Mouse (Mus musculus) lung, postnatal 25 days (tissue): ENCODE results near the gene Nek9.

Experiments
- DNase-seq: peaks from one replicate; pipeline ENCODE4 v3.0.0; 2022; ENCODE audit warnings: low spot score

Gene Nek9

DNA sequence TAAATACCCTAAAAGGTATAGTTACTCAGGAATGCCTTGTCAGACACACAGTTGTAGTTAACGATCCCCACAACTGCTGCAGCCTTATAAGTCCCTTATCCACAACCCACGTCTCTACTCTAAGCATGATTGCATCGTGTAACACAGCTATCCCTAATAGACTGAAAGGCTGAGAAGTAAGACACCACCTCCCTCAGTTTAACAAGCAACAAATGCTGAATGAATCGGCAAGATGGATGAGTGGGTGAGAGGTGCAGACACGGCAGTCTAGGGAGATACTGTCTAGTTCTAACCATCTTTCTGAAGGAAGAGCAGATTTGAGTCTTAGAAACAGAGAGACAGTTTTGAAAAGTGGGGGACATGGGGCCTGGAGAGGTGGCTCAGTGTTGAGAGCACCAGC is 76.0 kb downstream of the Nek9 start:
- no peak for DNase-seq

DNA sequence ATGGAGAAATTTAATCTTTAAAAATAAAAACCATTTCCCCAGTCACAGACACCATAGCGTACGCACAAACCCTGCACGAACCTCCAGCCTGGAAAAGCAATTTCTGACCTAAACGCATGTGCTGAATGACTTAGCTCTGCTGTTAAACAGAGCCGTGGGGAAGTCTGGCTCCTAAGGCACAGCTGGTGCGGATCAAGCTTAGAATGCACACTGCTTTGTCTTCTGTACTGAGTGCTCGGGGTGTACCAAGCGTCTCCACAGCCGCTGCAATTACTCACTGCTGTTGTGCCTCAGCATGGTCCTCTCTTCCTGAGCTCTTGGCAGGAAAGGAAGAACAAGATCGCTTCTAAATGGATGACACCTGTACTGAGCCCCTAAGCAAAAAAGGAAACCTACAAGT is 76.7 kb downstream of the Nek9 start:
- no peak for DNase-seq

DNA sequence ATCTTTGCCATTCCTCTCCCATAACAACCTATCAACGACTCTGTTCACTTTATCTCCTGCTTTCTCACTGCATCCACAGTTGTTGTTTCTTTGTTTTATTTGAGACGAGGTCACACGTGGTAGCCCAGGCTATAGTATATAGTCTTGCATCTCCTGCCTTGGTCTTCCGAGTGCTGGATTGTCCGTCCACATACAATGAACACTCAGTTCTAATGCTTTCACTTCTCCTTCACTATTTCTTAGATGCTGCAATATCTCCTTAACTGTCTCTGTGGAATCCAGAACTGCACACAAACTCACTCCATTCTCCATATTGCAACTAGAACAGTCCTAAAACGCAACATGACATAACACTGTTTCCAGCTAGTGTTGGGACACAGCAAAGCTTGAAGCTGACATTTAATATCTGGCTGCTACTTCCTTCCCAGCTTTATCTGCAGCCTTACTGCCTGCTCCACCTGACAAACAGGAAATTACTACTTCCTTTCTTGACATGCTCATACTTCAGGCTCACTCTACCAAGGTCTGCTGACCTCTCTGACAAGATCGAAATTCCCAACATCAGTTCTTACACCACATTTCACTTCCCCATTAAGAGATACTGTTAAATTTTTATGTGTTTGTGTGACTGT is 82.0 kb downstream of the Nek9 start:
- DNase-seq: peak; percentile 53

DNA sequence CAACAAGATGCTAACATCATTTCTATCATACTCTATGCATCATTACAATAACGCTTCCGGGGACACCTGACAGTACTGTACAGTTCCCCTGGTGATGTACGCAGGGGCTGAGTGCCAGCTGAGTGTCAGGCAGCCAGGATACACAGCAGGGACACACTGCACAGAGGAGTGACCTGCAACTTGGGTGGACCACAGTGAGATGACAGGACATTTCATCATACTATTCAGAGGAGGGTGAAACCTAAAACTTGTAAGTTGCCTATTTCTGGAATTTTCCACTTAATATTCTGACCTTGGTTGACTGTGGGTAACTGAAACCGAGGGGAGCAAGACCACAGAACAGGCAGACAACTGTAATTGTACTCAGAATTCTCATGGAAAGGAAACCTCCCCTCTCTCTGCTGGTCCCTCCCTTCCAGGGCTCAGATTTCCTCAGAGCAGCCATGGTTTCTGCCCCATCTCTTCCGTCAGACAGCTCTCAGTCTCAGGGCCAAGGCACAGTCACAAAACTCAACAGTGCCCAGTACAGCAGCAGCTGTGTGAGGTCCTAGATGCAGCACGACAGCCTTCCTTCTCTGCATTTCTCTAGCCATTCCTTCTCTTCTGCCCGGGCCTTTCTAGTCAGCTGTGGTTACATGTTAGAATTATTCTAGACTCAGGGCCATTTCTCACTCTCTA is 82.9 kb downstream of the Nek9 start:
- no peak for DNase-seq

DNA sequence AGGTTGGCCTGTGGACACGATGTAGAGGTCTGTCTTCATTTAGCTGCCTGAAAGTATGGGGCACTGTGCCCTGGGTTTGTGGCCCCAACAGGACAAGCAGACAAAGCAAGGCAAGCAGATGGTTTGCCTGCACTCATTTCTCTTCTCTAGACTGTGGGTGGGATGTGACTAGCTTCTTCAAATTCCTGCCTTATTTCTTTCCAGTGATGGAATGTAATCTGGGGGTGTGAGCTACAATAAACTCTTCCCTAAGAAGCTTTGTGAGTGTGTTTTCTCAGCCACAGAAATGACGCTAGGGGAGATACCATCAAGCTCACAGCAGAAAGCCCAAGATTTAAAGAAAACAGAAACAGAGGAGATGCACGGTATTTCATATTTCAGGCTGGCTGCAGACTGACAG is 87.1 kb downstream of the Nek9 start:
- no peak for DNase-seq
